Mouse (Mus musculus) testis, adult 2 months (tissue): Measurements from ENCODE around the gene Rnf5.
A peak's percentile ranks its signal among the peaks of the same experiment; 100 is the strongest.

Experiments used
- CTCF ChIP-seq: fragments of 200-500 bp; IDR thresholded peaks from 2 replicates; pipeline ENCODE4 v1.5.1; 2012; ENCODE audit warnings: low read depth, mild to moderate bottlenecking, inconsistent platforms, low read length, moderate library complexity; ENCODE audit not compliant: control insufficient read depth, insufficient read depth, insufficient replicate concordance
- POLR2A ChIP-seq: fragments of 200-500 bp; IDR thresholded peaks from 2 replicates; pipeline ENCODE4 v1.6.1; 2012; ENCODE audit warnings: low read depth, mild to moderate bottlenecking, inconsistent platforms, low read length, moderate library complexity; ENCODE audit not compliant: control insufficient read depth

DNA sequence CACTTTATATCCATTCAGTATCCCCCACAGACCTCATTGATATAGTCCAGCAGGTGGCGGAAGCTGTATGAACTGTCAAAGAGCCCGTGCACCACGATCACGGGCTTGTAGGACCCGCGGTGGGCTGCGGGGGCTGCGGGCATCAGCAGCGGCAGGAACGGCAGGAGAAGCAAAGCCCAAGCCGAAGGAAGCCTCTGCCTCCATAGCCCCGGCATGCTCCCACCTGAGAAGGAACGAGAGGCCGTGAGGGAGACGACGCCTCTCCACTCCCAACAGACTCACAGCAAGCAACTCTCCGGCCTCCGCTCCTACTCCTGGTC is 23.2 kb upstream of the Rnf5 start:
- TF ChIP-seq POLR2A (no peak), CTCF (peak; percentile 18; the same call in 1 of the 2 replicates)
